Mouse (Mus musculus): ENCODE results near the gene Cxadr.

The Cxadr gene

DNA sequence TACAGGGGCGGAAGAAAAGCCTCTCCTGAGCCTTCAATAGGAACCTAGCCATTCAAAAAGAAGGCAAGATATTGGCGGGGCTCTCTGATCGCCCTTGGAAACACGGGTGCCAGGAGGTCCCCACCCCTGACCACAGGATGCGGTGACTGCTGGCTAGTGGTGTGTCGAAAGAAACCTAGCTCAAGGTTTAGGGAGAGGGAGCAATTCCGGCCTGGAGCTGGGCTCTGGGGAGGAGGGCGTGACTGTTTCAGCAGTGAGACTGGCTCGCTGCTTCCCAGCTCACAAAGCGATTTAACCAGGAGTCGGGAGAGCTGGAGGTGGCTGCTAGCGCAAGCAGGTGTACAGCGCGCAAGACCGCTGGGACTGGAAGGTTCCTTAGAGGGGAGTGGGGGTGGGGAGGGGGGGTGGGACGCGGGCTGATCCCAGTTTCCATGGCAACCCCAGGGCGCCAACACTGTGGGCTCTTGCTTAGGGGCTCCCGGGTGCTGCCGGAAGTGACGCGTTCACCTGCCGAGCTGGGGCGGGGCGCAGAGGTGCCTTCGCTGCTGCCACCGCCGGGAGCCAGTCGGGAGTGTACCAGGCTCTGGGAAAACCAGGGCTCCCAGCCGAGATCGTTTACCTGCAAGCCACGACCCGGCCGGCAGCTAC, at the start of gene Cxadr:
Gene Cxadr (plus strand): TSS at position 307 of the 648 bp plus-strand sequence.
- peak; percentile 82 for DNase-seq

DNA sequence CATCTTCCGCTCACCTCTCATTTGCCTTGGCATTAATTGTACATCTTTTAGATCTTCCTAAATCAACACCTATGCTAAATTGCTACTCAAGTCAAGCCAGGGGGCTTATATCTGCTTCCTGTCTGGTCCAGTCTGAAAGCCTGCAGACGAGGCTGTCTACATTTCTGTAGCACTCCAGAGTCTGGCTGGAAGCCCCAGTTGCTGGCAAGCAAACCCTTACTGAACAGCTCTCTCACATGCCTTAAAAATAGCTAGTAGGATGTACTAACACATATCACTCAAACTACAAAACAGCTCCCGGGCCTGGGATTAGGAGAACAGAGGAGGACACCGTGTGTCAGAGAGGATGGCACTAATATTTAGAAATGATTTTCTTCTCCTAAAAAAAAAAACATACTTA, 42.3 kb upstream of the Cxadr start:
- no peak for DNase-seq

DNA sequence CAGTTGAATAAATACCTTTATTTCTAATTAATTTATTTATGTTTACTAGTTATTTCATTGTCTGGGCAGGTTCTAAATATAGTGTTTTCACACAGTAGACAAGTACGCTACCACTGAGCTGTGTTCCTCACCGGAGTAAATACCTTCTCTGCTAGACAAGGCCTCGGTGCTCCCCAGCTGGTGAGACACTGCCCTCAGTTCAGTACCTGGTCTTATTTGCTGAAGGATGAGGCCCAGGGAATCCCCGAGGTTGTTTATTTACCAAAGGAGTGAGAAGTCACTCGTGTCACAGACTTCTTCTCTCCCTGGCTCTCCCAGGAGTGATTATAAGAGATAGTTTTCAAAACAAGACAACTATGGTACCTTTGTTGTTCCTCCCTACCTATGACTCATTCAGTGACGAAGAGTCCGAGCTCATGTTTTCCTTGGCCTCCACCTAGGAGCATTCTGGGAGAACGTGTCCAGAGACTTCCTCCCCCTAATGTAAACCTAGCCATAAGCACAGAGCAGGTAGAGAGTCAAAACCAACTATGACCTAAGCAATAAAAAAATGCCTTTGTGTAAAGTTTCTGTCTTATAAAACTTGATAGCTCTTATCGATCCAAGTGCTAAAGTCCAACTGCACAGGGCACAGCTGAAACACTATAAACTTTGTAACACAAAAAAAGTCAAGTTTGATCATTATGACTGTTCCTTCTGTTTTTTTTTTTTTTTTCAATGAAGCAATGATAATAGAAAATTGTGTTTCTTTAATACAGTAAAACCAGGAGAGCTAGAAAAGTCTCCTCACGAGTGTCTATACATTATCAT, 41.0 kb upstream of the Cxadr start:
- DNase-seq: no peak

DNA sequence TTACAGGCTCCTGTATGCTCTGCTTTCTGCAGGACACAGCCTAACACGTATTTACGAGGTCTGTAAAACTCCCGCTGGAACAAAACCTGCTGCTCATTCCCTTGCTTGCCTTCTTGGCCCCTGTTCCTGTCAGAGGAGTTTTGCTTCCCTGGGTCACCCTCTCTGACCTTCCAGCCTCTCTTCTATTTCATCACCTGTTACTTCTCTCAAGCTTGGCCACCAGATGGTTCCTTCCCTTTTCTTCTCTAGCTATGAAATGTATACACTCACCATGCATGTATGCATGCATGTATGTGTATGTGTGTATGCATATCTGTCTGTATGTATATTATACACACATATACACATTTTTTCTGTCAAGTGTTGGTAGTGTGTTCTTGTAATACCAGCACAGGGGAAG, 39.8 kb upstream of the Cxadr start:
- no peak for DNase-seq

DNA sequence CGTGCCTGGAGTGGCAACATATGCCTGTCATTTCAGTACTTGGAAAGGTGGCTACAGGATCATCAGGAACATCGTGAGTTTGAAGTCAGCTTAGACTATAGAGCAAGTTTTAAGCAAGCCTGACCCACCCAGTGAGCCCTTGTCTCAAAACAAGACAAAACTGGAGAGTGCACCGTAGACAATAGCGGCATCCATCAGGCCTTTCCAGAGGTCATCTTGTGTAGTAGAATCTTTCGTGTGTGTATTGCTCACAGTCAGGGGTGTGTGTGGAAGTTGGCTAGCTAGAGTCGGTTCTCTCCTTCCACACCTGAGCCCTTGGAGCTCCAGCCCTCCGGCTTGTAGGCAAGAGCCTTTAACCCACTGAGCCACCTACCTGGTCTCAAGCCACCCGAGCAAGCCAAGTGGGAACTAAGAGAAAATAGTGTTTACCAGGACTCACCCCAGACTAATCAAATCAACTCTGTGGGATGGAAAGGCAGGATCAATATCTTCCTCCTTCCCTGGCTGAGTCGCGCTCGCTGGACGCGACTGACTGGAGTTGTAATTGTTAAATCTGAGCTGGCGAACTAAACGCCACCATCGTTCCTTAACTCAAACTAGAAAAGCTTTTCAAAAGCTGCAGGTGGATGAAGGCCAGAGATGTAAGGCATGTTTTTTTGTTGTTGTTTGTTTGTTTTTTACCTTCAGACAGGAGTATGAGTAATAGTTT, 36.7 kb upstream of the Cxadr start:
- no peak for DNase-seq

DNA sequence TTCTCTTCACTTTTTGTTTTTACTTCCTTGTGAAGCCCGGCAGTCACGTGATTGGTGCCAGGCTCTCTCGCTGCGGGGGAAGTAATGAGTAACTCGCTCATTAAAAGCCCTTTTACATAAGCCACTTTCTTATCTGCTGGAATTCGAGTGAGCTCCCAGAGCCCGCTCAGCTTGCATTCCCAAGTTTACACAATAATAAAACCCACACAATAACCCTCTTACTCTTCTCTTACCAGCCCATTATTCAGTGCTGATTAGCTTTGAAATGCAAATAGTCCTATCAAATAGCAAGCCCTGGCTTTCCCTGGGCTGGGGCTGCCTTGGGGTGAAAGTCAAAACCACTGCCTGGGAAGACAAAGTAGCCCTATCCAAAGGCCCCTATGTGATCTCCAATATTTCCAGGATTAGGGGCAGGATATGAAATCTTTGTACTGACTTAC, 36.1 kb upstream of the Cxadr start:
- no peak for DNase-seq

DNA sequence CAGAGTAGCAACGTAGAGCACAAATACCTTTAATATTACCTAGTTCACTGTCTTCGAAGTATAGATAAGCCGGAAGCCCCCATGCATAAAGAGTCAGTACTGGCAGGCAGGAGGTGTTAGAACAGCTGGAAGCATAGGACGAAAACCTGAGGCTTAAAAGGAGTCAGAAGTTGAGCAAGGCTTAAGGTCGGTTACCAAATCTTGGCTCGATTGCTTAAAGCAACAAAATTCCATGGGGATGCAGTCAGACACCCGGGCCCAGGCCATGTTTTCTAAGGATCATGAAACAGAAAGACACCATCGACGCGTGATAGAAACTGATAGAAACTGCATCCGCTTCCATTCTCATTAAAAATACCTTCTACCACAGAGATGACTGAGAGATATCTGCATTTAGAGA, 35.5 kb upstream of the Cxadr start:
- no peak for DNase-seq

DNA sequence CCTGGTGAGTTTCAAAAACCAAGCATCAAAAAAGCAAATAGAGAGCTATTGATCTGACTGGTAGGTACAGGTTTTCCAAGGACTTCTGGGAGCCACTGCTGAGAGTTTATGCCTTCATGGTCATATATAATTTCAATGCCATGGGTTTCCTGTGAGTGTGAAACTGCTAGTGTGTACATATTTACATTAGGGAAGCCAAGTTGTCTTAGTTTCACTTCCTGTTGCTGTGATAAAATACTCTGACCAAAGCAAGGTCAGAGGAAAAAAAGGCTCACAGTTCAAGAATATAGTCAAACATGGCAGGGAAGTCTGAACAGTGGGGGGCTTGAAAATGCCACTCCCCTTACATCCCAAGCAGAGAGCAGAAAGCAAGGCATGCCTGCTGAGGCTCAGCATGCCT, 33.8 kb upstream of the Cxadr start:
- DNase-seq: no peak

DNA sequence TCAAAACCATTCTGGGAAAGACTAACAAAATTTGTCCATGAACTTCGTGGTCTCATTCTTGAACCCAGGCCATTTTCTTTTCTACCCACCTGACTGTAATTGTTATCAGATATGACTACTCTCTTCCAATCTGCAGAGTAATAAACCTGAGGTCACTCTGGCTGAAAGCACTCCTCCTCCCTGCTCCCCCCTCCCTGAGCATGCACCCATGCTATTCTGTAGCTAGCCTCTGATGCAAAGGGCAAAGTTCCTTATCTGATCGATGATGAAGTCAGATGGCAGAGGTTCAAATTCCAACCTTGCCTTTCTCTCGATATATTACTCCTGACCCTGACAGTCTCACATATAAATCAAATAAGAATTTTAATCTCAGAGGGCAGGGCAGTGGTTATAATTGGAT, 33.1 kb upstream of the Cxadr start:
- no peak for DNase-seq

DNA sequence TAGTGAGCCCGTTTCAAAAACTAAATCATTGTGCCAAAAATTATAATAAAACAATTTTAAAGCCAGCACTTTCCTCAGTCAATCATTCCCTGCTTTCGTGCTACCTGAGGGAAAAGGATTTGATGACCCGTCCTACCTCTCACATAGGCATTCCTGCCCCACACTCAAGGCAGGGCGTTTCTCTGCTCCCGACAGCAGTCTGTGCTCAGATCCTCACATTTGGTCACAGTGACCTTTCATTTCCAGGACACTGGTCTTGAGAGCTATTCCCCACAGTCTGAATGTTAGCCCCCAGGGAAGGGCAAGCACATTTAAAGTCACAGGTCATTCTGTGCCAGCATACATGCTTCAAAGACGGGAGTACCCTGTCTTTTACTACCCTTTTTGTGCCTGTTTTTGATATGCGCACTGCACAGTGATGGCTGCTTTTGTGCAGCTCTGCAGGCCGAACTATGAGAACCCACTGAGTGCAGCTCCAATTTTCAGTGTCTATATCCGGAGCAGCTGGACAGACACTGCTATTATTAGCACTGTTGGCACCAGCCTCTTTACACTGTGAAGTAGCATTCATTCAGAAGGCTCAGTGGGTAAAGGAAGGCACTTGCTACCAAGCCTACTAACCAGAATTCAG, 26.3 kb upstream of the Cxadr start:
- no peak for DNase-seq

DNA sequence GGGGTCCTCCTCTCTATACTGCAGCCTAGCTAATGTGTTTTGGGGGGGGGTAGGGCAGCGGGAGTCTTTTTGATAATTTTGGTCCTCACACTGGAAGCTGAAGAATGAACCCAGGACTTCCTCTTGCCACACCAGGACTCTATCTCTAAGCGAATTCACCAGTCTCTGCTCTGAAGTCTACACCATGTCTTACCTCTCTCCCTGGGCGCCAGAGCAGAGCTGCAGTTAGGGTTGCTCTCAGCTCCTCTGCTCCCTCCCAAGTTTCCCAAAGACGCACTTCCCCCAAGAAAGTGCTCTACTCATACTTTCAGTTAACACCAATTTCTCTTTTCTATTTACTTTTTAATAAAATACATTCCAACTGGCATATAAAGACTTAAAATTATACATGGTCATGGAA, 23.7 kb upstream of the Cxadr start:
- DNase-seq: no peak

DNA sequence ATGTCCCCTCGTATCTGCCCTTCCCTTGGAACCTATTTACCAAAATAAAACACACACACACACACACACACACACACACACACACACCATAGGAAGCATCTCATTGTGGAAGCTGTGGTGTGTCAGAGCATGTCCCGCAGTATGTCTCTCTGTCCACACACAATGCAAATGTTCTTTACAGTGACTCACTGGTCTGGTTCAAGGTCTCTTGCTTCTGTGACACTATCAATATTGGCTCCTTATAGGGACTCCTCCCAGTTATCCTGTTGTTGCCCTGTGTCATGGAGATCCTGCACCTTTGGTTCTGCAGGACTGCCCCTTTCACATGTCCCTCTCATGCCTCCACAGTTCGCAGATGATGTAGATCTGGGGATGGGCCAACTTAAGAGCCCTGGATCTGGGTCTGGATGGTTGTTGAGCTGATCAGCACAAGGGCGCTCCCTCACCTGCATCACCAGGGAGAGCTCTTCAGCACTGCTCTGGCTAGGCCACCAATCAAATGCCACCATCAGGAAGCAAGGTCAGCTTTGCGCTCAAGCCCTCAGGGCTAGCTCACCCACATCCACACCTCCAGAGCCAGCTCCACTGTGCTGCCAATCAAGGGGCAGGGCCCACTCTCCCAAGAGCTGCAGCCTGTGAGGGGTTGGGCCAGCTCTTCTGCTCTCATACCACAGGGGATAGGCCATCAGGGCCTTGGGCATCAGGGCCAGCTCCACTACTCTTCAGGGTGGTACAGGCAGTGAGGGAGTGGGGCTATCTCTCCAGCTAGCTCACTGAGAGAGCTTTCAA, 21.0 kb upstream of the Cxadr start:
- no peak for DNase-seq

DNA sequence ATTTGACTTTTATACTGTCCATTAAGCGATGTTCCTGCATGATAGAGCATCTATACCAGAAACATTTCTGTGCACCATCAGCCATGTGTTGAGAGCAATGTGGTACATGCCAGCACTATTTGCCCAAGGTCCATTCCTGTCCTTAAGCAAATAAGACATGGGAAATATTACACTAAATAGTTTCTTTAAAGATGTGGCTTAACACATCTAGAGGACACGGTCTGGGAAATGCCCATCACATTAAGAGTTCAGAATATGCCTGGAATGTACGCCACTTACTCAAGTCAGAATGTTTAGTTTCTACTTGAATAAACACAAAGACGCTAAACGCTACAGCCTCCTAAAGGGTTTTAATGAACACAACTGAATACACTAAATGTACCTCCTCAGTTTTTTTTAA, 18.1 kb upstream of the Cxadr start:
- DNase-seq: no peak

DNA sequence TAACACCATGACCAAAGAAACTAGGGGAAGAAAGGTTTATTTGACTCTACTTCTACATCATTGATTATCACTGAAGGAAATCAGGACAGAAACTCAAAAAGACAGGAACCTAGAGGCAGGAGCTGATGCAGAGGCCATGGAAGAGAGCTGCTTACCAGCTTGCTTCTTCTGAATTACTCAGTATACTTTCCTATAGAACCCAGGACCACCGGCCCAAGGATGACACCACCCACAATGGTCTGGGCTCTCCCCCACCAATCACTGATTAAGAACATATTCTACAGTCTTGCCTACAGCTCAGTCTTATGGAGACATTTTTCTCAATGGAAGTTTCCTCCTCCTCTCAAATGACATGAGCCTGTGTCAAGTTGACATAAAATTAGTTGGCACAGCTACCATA, 7.2 kb upstream of the Cxadr start:
- no peak for DNase-seq

DNA sequence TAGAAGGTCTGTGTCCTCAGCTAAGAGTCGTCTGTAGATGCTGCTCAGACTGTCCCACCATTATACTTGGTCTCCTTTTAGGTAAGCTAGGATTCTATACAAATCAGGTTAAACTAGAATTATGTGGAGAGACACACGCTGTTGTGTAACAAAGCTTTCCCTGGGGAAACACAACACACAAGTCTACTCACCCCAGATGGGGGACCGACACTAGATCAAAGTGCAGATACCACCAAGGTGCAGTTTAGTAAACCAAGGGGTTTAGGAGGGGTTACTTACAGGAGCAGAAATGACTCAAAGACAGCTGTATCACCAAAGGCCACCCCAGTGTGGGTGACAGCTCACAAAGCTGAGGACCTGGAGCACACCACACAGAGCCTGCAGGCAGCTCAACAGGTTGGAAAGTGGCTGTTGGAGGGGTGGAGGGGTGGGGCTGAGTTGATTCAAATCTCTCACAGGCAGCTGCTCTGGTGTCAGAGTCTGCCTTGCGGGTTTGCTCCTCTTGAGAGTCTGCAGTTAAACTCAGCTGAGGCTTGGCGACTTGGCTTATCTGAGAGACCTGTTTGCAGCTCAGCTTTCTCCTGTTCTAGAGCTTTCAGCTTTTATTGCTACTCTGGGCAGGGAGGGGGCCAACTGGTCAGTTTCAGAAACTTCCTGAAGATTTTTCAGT, 6.5 kb upstream of the Cxadr start:
- no peak for DNase-seq

DNA sequence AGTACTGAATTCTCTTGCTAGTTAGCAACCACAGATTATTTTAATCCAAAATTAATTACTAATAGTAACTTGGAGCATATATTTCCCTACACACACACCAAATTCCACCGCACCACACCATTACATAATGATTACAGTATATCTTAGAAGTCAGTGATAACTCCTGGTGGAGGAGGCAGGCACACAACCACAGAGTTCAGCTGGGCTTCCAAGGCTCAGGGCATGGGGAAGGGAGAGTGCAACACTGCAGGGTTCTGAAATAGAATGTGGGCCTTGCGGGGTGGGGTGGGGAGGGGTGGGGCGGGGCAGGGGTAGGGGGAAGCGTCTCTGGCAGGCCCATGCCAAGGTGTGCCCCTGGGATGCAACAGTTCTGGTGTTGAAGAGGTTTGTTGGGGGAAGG, 5.7 kb upstream of the Cxadr start:
- no peak for DNase-seq

DNA sequence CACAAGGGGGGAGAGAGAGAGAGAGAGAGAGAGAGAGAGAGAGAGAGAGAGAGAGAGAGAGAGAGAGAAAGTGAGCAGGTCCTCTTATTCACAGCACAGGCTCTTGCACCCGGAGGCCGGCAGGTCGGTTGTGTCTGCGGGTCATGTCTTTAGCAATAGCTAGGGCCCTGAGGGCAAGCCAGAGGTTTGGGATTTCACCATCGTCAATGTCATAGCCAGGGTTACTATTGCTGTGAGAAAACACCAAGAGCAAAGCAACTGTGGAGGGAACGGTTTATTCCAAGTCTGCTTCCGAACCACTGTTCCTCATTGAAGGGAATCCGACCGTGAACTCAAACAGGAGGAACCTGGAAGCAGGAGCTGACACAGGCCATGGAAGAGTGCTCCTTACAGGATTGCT, 5.2 kb upstream of the Cxadr start:
- DNase-seq: no peak

DNA sequence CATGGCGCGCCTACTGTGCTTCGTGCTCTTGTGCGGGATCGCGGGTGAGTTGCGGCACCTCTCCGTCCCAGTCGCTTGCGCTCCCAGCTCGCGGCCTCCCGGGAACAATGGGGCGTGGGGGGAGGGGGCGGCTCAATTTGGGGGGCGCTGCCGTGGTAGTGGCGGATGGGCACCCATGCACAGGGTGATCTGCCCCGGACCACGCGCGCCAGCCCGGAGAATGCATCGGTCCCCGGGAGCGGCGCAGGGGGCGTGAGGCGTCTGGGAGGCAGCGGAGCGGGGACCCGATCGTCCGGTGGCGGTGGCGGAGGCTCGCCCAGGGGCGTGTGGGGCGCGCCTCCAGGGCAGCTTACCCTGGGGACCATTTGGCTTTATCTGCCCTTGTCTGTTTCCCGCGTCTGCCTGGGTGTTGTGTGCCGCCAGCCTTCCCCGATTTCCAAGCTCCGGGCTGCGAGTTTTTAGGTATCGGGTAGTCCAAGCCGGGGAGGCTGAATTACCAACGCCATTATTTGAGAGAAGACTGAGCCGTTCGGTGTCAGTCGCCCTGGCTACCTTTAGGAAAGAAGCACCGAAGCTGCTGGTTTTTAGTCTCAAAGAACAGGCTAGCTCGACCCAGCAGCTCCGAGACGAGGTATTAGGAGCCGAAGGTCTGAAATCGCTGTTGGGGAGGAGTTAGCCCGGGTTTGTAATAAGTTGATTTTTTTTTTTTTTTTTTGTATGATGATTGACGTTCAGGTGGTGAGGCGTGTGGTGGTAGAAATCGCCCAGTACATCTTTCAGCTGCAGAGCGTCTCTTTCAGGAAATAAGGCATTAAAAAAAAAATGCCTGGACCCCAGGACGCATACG, 765 bp downstream of the Cxadr start:
- DNase-seq: peak; percentile 33

DNA sequence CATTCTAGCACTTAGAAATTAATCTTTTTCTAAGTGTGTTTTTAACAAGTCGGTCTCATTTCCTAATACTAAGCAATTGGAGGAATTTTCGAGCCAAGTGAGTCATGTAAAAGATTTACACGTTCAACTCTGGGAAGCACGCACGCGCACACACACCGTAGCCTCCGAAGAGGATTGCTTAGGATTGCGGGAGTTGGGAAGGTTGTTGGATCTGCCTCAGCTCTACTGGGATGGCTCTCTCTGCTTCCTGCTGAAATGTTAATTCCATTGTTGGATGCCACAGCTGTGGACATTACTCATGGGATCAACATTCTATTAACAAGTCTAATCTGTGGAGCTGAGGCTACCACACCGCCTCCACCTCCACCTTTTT, 1.4 kb downstream of the Cxadr start:
- DNase-seq: no peak

DNA sequence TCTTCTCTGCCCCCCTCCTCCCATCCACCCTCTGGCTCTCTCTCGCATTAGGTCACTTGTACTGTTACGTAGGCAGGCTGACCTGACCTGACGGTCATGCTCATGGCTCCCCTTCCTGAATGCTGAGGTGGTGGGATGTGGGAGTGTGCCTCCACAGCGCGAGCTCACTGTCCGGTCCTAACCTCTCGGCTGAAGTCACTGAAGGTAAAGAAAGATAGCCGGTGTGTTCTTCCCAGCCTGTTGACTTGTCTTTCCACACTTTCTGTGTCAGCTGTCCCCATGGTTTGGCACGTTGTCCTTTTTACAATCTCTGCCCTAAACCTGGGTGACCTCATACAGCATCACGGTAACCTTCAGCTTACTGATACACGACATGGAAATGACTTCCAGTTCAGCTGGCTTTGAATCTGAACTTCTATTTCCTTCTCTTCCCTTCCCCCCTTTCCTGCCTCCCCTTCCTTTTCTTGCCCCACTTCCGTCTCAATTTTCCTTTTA, 4.4 kb downstream of the Cxadr start:
- DNase-seq: no peak

DNA sequence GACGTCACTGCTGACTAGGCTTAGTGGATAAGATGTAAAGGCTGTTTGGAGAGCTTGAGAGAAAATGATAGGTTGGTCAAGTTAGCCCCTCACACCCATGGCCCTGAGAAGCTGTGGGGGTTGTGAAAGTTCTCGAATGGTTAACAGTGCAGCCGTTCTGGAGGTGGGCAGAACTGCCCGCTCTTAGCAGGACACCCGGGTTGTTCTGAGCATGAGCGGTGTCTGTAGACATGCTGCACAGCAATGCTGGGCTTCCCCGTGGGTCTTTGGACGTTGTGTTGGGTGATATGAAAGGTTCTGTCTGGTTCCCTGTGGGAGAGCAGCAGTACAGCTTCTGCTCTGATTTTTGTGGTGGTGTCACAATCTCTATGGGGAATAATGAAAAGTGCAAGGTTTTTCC, 5.3 kb downstream of the Cxadr start:
- no peak for DNase-seq

All from cerebellum, adult 11-12 months (tissue).